Mouse (Mus musculus): Measurements from ENCODE around the gene Mia2.

Gene Mia2

DNA sequence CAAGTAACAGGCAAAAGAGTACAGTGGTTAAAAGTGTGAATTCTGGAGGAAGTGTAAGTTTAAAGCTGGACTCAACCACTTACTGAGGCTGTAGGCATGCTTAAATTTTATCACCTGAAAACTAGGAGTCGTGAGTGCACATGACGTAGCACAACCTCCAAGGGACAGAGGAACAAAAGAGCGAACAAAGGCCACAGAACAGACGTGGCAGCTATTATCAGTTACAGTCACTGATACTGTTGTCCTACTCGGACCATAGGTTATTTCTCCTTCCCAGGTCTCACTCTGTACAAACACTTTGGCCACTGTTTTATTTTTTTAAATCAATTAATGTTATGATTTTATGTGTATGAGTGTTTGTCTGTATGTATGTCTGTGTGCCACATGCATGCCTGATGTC lies 9.2 kb downstream of the Mia2 start:
- DNase-seq (ENCODE audit: low read depth, low spot score), result no peak

DNA sequence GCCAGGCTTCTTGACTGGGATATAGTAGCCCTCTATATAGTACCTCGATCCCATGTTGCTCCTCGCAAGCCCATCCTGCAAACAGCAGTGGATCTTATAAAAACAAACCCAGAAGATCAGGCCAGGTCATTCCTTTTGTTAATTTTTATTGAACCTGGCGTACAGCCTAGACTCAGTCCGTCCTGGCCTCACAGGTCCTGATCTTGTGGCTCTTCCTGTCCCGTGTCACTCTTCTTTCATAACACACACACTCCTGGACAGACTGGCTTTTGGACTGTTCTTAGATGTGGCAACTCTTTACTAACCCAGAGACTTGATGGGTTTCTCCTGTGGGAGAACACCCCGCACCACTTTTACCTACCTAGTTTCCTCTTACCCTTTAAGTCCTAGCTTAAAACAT lies 10.3 kb downstream of the Mia2 start:
- no peak for DNase-seq (ENCODE audit: low read depth, low spot score)

DNA sequence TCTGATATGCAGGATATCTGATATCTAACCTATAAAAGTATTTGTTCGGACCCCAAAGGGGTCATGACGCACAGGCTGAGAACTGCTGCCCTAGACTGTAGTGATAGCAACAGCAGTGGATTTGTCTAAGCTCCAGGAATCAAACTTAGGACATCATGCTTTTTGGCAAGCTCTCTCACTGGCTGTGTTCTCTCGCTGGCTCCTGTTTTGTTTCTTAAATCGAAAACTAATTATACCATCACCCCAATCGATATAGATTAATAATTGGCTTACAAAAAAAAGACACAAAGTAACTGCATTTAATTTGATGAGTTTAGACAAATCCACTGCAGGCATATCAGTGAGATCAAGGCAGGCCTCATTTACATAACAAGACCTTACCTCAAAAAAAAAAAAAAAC lies 10.9 kb downstream of the Mia2 start:
- DNase-seq (ENCODE audit: low read depth, low spot score), result no peak

DNA sequence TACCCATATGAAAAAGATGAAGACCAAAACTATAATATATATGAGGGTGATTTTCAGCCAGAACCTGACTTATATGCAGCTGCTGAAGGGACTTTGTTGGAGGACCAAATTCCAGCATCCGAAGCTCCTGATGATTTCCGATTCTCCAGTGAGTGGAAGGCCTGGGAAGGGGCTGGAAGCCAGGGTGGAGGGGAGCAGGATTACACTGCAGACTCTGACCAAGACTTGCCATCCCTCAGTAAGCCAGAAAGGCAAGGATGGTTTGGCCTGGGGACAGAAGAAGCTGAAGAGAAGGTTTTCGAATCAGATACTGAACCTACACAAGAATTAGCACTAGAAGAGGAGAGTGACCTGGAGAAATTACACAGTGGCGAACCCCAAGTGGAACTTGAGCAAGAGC lies 12.3 kb downstream of the Mia2 start:
- DNase-seq (ENCODE audit: low read depth, low spot score), result no peak

DNA sequence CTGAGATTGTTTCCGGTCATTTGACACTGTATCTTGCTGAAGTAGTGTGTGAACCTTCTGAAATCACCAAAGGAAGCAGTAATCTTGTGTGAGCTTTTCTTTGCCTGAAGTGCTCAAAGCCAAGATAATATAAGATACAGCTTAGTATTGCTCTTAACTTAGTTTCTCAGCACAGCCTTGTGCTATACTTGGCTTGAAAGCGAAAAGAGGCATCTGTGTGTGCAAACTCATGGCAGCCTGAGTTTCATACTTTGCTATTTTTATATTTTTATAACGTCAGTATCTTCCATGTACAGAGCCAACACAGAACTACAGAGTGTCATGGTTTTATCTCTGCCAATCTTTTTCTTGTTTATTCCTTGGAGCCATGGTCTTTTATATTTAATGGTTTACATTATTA lies 21.6 kb downstream of the Mia2 start:
- DNase-seq (ENCODE audit: low read depth, low spot score), result no peak

DNA sequence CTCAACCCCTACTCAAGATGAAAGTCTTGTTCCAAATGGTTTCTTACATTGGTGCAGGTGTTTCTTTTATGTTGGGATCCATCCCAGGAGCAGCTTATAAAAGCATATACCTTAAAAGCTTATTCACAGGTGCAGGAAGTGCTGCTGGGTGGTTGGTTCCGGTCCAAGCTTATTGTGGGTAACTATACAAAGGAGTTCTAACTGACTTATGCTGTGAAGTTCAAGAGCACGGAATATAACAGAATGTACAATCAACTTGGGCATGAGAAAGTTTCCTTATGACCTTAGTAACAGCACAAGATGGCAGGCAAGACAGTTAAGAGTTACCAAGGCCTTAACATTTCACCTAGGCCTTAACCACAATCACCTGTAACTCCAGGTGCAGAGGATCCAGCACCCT lies 29.8 kb downstream of the Mia2 start:
- DNase-seq (ENCODE audit: low read depth, low spot score), result no peak

DNA sequence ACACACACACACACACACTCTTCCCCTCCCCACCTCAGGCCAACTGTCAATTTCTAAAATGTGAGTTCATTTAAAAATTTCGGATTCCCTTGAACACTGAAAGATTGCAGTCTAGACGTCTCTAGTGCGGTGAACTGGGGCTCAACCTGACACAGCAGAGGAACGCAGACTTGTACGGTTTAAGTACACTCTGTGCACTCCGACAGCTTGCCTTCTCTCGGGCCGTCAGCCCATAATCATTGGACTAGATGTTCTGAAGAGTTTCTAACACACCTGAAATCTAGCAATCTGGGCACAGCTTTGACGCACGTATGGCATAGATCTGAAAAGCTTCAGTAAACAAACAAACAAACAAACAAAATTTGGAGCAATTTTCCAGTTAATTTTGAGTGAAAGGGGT lies 32.9 kb downstream of the Mia2 start:
- DNase-seq (ENCODE audit: low read depth, low spot score), result no peak

DNA sequence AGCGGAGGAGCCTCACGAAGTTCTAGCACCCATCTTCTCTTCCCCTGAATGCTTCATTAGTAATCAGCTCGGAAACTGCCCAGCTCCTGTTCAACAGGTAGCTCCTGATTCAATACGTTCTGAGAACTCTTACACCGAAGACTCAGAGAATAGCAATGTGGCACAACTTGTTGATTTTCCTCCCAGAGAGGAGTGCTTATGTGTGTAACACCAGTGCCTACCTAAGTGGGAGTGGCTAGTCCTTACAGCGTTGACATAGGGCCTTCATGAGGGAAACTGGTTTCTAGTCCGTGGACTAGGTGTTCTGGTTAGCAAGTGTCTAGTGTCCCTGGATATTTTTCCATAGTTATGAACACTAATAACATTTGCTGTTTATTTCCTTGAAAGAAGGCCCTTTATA lies 33.4 kb downstream of the Mia2 start:
- DNase-seq (ENCODE audit: low read depth, low spot score), result no peak

DNA sequence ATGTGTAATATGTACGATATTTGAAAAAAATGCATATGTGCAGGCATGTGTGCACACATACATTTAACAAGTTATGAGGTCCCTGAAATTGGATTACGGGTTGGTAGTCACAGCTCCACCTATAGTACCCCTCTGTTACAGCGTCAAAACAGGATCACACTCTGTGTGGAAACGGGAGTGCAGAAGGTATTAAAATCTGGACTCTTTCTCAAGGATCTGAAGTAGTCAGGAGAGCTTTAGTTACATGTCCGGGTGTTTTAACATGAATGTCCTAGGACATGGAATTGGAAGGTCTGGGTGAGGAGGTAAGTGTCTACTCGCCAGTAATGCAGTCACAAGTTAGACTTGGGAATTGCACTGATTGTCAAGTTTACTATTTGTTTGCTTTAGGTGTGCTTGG lies 34.0 kb downstream of the Mia2 start:
- DNase-seq (ENCODE audit: low read depth, low spot score), result peak; percentile 49

DNA sequence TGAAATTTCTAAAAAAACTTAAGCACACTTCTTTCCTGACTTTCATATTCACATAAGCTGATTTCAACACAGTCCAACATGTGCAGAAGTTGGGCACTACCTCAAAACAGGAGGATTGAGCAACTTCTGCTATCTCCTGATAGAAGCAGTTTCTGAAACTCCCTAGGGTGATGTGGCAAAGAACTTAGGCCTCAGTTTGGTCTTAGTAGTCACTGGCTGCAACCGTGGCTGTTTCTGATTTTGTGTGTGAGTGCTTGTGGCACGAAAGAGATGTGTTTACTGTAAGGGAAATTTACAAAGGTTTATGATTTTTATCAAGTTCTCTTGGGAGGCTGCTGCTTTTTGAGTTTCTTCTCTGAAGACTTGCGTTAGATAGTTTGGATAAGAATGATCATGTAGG lies 34.6 kb downstream of the Mia2 start:
- DNase-seq (ENCODE audit: low read depth, low spot score), result no peak

DNA sequence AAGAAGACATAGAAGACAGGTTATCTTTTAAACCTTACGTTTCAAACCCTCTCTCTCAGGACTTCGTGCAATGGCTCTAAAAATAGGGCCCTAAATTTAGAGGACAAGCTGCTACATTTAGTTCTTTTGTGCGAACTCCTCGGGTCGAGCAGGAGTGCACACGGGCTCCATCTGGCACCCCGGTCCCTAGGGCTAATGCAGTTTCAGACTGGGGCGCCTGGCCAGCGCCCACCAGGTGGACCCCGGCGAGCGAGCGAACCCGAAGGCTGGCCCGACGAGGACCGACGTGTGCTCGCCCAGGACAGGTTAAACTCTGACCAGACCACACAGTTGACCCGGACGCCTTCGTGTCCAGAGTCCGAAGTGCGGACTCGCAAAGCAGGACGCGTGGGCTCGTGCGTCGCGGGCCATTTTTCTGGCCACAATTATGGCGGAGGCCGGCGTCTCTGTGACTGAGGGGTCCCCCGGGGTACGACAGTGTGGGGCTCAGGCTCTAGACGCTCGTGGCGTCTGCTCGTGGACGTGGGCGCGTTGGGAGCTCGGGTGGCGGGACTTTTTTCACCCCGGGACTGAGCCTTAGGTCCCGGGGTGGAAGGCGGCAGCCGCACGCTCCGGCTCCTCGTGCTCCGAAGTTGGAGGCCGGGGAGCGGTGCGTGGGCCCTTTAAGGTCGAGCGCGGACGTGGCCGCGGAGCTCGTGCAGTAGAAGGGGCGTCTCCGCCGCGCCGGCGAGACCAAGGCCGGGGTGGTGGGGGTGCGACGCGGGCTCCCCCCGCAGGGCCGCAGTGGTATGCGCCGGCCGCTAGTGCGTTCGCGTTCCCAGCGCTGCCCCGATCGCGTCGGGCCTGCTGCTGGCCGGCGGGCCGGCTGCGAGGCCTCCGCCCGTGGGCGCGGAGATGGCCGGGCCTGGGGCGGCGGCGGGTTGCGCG lies 35.3 kb downstream of the Mia2 start:
- DNase-seq (ENCODE audit: low read depth, low spot score), result peak; percentile 91

DNA sequence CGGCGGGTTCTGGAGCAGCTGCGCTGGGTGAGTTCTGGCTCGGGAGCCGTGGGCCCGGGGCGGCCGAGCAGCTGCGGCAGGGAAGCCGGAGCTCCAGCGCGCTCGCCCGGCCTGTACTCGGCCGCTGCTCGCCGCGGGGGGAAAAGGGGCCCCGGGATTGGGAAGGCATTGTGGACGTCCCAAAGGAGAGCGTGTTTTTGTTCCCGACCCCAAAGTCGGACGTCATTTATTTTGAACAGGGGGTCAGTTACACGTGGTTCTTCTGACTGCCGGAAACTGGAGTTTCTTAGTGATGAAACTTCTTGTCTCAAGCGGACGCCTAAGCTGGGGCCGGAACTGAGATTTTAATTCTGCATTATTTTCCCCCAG lies 36.0 kb downstream of the Mia2 start:
- DNase-seq (ENCODE audit: low read depth, low spot score), result no peak

DNA sequence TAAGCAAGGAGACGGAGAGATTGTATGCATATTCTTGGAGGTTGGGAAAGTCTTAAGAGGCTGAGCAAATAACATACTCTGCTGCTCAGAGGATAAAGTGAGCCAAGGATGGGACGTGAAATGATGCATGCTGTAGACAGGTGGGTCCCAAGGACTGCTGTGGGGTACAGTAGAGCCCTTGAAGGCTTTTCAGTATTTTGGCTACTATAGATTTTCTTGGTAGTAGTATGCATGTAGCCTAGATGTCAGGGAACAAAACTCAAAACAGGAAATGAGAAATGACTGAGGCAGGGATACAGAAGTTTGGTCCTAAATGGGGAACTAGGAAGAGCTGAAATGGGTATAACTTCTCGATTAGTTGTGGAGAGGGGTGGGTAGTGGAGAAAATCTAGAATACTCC lies 36.9 kb downstream of the Mia2 start:
- DNase-seq (ENCODE audit: low read depth, low spot score), result no peak

DNA sequence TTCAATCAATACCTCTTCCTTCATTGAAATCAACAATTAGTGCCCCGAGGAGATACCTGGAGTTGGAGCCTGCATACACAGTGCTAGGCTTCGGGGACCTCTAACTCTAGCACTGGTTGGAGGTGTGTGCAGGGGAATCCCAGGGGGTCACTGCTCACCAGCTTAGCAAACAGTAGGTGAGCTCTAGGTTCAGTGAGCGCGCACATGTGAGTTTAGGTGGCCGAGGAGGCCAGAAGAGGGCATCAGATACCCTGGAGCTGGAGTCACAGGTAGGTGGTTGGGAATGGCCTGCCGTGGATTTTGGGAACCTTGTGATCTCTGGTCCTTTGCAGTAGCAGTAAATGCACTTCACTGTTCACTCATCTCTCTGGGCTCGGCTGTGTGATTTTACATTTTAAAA lies 37.3 kb downstream of the Mia2 start:
- DNase-seq (ENCODE audit: low read depth, low spot score), result no peak

DNA sequence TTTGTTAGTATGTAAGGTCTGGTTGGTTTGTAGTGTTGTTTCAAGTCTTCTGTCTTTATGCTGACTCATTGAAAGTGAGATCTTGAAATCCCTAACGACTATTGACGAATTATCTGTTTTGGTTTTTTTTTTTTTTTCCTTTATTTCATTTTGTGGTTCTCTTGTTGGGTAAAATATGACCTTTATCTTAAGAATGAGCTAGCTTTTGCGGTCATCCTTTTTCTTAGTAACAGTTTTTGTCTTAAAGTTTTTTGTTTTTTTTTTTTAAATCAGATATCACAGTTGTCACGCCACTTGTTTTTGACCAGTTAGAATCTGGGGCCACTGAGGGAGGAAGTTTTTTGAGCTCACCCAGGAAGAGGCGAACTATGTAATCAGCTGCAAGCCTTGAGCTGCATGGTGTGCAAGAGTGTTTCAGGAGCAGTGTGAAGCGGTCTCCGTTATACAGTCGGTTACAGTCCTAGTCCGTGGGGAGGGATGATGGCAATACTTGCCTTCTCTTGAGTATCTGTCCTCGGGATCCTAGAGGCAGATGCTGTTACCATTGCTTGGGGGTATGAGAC lies 37.9 kb downstream of the Mia2 start:
- DNase-seq (ENCODE audit: low read depth, low spot score), result no peak

DNA sequence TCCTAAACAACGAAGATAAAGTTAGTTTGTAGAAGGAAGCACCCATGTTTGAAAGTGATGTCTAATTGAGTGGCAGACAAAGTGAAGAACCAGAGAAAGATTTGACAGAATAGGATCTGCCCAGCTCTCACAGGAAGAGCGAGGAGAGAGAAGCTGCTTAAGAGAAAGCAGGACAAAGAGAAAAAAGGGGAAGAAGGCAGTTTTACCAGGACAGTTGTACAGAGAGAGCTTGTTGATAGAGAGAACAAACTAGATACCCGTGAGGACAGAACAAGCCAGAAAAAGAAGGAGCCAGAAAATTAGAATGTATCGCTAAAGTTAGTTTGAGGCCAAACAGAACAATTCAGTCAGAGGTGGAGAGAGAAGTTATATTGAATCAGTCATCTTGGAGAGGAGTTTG lies 39.5 kb downstream of the Mia2 start:
- DNase-seq (ENCODE audit: low read depth, low spot score), result no peak

DNA sequence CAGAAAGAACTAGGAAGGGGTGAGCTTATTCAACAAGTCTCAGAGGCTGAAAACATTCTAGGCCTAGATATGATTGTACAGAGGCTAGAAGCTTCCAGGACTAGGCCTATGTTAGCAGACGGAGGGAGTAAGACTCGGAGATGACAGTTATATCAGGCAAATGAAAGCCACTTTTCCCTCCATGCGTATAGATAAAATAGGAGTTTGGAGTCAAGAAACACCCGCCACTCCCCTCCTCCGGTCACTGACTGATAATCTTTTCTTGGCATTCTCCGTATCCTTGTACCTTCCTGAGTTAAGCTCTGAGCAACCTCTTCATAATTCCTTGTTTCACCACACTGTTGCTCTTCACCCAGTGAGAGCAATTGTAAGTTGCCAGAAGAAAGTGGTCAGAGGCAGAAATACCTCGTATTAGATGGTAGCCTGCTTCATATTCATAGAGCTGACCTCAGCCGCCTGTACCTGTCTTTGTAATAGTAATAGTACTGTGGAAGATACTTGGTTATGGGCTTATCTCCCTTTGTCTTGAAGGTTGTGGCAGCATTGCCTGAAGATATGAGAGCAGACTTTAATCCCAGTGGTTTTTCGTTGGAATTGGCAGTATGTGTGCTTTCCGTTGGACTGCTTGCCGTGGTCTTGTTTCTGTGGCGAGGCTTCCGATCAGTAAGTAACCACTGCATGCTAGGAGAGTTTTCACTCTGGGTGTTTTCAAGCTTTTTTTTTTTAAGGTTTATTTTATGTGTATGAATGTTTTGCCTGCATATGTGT lies 40.1 kb downstream of the Mia2 start:
- no peak for DNase-seq (ENCODE audit: low read depth, low spot score)

DNA sequence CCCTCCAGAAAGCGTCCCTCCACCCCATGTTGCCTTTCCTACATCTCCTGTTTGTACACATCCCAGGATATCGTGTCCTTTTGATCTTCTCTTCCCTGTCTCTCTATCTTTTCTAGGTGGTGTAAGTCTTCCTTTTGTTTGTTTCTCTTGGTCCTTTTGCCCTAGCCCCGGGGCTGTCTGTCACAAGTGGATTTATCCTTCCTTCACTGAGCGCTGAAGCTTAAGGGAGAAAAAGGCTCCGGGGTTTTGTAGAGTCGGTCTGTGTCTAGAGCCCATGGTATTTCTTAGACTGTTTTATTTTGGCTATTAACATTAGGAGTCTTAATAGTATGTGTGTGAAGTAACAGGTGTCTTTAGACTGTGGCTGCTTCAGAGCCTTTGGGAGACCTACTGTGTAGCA lies 41.4 kb downstream of the Mia2 start:
- no peak for DNase-seq (ENCODE audit: low read depth, low spot score)

DNA sequence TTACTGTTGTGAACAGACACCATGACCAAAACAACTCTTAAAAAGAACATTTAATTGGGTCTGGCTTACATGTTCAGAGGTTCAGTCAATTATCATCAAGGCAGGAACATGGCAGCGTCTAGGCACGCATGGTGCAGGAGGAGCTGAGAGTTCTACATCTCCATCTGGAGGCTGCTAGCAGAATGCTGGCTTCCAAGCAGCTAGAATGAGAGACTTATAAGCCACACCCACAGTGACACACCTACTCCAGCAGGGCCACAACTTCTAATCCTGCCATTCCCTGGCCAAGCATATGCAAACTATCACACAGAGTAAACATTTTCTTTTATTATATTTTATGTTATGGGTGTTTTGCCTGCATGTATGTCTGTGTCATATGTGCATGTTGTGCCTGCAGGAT lies 43.8 kb downstream of the Mia2 start:
- DNase-seq (ENCODE audit: low read depth, low spot score), result no peak

DNA sequence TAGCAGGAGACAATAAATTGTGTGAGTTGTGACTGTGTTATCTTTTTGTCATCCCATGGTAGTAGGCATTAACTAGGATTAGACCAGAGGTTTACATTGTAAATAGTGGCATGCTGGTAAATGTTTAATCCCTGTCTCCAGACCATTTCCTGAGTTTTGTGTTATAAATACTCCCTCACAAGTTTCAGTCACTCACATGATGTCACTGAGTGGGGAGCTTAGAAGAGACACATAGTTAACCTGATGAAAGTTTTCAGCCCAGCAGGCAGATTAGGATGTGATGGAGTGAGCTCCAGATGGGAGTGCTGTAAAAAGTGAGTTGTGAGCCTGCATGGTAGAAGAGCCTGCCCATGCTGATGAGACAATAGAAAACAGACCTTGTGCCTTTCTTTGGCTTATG lies 49.5 kb downstream of the Mia2 start:
- DNase-seq (ENCODE audit: low read depth, low spot score), result no peak

DNA sequence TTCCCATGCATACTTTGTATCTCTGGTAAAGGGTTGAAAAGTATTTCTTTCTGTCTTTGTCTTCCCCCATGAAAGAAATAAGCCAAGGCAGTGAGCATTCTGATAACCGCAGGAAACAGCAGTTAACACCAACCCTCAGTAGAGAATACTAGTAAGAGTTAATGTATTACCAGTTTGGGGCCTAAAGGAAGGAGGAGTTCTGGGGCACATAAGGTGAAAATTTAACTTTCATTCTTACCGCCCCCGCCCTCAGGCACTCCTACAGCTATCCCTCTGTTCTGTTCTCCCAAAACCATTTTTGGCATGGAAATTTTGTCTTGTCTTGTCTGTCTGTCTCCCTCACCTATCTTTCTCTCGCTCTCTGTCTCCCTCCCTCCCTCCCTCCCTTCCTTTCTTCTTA lies 54.1 kb downstream of the Mia2 start:
- DNase-seq (ENCODE audit: low read depth, low spot score), result no peak

DNA sequence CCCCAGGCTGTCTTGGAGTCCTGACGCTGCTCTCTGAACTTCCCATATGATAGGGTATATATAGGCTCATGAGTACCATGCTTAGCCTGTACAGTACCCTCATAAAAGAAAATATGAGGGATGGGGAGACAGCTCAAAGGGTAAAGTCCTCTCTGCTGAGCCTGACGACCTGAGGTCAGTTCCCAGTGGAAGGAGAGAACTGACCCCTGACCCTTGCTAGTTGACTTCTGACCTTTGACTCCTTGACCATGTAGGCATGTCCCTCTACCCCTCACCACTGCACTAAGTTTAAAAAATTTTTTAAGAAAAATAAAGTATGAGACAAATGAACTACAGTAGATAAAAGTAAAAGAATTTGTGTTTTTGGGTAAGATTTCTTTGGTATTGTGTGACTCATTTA lies 65.5 kb downstream of the Mia2 start:
- DNase-seq (ENCODE audit: low read depth, low spot score), result no peak

DNA sequence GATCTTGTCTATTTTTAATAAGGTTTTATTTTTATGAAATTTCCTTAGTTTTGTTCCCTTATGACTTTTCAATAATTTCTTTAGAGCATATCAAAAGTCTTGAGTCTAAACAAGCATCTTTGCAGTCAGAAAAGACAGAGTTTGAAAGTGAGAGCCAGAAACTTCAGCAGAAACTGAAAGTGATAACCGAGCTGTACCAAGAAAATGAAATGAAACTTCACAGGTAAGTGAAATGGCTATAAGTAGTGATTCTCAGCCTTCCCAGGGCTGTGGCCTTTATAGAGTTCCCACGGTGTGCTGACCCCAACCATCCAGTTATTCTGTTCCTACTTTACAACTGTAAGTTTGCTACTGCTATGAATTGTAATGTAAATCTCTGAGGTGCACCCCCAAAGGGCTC lies 67.2 kb downstream of the Mia2 start:
- no peak for DNase-seq (ENCODE audit: low read depth, low spot score)
